17 mouse cellular contexts compared by ENCODE assay signal in the genomic region with DNA sequence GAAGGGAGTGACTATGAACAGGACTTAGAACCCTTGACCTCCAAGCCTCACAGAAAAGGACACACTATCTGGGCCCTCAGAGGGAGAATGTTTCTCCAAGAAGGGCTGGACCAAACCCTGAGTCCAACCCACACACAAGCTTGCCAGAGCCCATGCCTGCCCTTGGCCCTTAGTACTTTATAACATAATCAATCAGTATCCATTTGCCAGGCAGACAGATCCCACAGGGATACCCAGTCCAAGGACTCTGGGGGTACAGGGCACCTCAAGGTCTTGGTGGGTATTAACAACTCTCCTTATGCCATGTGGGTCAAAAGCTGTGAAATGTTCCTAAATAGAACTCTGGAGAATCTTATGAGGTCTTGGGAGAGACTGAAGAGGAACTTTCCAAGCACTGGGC.
"Had no signal": no experiment of that assay in that cellular context is flagged by ENCODE, and none has a peak within 500 bp of the region (broad histone marks: within the 10 kb centered on the region; RNA-seq: fewer than 3 reads in every experiment).

No protein-coding gene starts in this region.

- H3K36me3 ChIP-seq: kidney, embryonic 15.5 days; limb, embryonic 10.5 days; liver, embryonic 13.5 days; lung, embryonic 15.5 days; midbrain, embryonic 15.5 days; neural tube, embryonic 13.5 days had no signal

- H3K9me3 ChIP-seq: kidney, embryonic 15.5 days; limb, embryonic 10.5 days; liver, embryonic 13.5 days; lung, embryonic 15.5 days; megakaryocyte, embryonic 14.5 days; midbrain, embryonic 15.5 days; neural tube, embryonic 13.5 days had no signal

- H3K9ac ChIP-seq: kidney, embryonic 15.5 days; liver, embryonic 13.5 days; liver, postnatal 0 days; lung, embryonic 15.5 days; midbrain, embryonic 15.5 days; neural tube, embryonic 13.5 days had no signal

- ATAC-seq: liver, postnatal 0 days; midbrain, embryonic 15.5 days had no signal

- DNase-seq: kidney, adult 2 months; kidney, postnatal 14 days; liver, embryonic 13.5 days; liver, postnatal 0 days; lung, postnatal 14 days; retina, postnatal 1 day; right cerebral cortex, postnatal 4 days; thymus, postnatal 25 days had no signal

- H3K27ac ChIP-seq: kidney, embryonic 15.5 days; left cerebral cortex, adult 2 months; limb, embryonic 10.5 days; liver, embryonic 13.5 days; lung, embryonic 15.5 days; macrophage; midbrain, embryonic 15.5 days; neural tube, embryonic 13.5 days had no signal

- H3K27me3 ChIP-seq: lung, embryonic 15.5 days had no signal

- H3K4me2 ChIP-seq: kidney, embryonic 15.5 days; liver, embryonic 13.5 days; lung, embryonic 15.5 days; midbrain, embryonic 11.5 days; midbrain, embryonic 15.5 days; neural tube, embryonic 13.5 days had no signal

- H3K4me3 ChIP-seq: kidney, embryonic 15.5 days; left cerebral cortex, adult 2 months; limb, embryonic 10.5 days; liver, embryonic 13.5 days; lung, embryonic 15.5 days; megakaryocyte, embryonic 14.5 days; midbrain, embryonic 15.5 days; neural tube, embryonic 13.5 days had no signal
